Mouse (Mus musculus): ENCODE results near the gene Wfs1. TPM values are rescaled to one million over a fixed set of nuclear protein-coding genes. Genes with fewer than 3 reads are reported as not detected.

Gene Wfs1
- 7.4 and 9.6 TPM in 2 replicates for polyA plus RNA-seq (2014; fragmentation: Nextera tagmentation; extraction: Ambion mirVana)

- Histone ChIP-seq H3K27ac (ENCODE audit: low read depth, low read length) (no peak within 1 kb of the TSS), H3K27me3 (ENCODE audit: control insufficient read depth, insufficient read depth, low read length) (no peaks in the 10 kb centered on the region), H3K4me3 (ENCODE audit: low read depth, low read length) (peak within 1 kb of the TSS; percentile 67), H3K36me3 (ENCODE audit: control insufficient read depth, insufficient read depth, low read length) (no peaks in the 10 kb centered on the region), H3K9ac (replicated peaks; ENCODE audit: low read depth, low read length) (peak within 1 kb of the TSS; percentile 63), H3K4me1 (ENCODE audit: control insufficient read depth, insufficient read depth, low read length) (no peaks in the 10 kb centered on the region), H3K4me2 (ENCODE audit: low read depth, low read length) (peak within 1 kb of the TSS; percentile 96), H3K9me3 (ENCODE audit: control insufficient read depth, low read length) (no peaks in the 10 kb centered on the region)
- ATAC-seq (ENCODE audit: low read depth) = peak; percentile 99
- under 1% methylated on average over 56 of the region's 60 CpGs for WGBS
These were observed at the start of gene Wfs1 for GRCm38 (mm10) chr5:36988781-36989624. Gene Wfs1, minus strand, starts transcription at chr5:36989205.

- Histone ChIP-seq H3K4me1 (ENCODE audit: control insufficient read depth, insufficient read depth, low read length) (no peaks in the 10 kb centered on the region), H3K4me3 (ENCODE audit: low read depth, low read length) (no peak overlapping the region), H3K9me3 (ENCODE audit: control insufficient read depth, low read length) (no peaks in the 10 kb centered on the region), H3K4me2 (ENCODE audit: low read depth, low read length) (no peak overlapping the region), H3K27me3 (ENCODE audit: control insufficient read depth, insufficient read depth, low read length) (no peaks in the 10 kb centered on the region), H3K9ac (replicated peaks; ENCODE audit: low read depth, low read length) (no peak overlapping the region), H3K36me3 (ENCODE audit: control insufficient read depth, insufficient read depth, low read length) (no peaks in the 10 kb centered on the region), H3K27ac (ENCODE audit: low read depth, low read length) (no peak overlapping the region)
- 73% methylated on average over 3 of the region's 3 CpGs for WGBS
- no peak for ATAC-seq (ENCODE audit: low read depth)
These were observed 47.9 kb upstream of the Wfs1 start for GRCm38 (mm10) chr5:37036884-37037283.

- no peak overlapping the region for H3K27ac ChIP-seq (ENCODE audit: low read depth, low read length)
- no peaks in the 10 kb centered on the region for H3K9me3 ChIP-seq (ENCODE audit: control insufficient read depth, low read length)
- no peak overlapping the region for H3K4me3 ChIP-seq (ENCODE audit: low read depth, low read length)
- H3K4me1 ChIP-seq (ENCODE audit: control insufficient read depth, insufficient read depth, low read length) = no peaks in the 10 kb centered on the region
- WGBS = 82% methylated on average over 6 of the region's 6 CpGs
- ATAC-seq (ENCODE audit: low read depth) = no peak
- no peak overlapping the region for H3K9ac ChIP-seq (replicated peaks; ENCODE audit: low read depth, low read length)
- H3K27me3 ChIP-seq (ENCODE audit: control insufficient read depth, insufficient read depth, low read length) = 0 out of 2 replicates have a peak, but pooled peaks cover 3% of the 10 kb centered on the region
- no peaks in the 10 kb centered on the region for H3K36me3 ChIP-seq (ENCODE audit: control insufficient read depth, insufficient read depth, low read length)
- H3K4me2 ChIP-seq (ENCODE audit: low read depth, low read length) = no peak overlapping the region
These were observed 46.9 kb upstream of the Wfs1 start for GRCm38 (mm10) chr5:37035896-37036295.

GRCm38 (mm10) chr5:37035192-37035591 lies 46.2 kb upstream of the Wfs1 start:
- WGBS = 63% methylated on average over 6 of the region's 6 CpGs
- no peak overlapping the region for H3K27ac ChIP-seq (ENCODE audit: low read depth, low read length)
- H3K4me1 ChIP-seq (ENCODE audit: control insufficient read depth, insufficient read depth, low read length) = no peaks in the 10 kb centered on the region

GRCm38 (mm10) chr5:37030753-37031152 lies 41.7 kb upstream of the Wfs1 start:
- Histone ChIP-seq H3K9me3 (ENCODE audit: control insufficient read depth, low read length) (no peaks in the 10 kb centered on the region), H3K36me3 (ENCODE audit: control insufficient read depth, insufficient read depth, low read length) (no peaks in the 10 kb centered on the region), H3K27me3 (ENCODE audit: control insufficient read depth, insufficient read depth, low read length) (peaks cover 9% of the 10 kb centered on the region; the same call in 1 of the 2 replicates), H3K27ac (ENCODE audit: low read depth, low read length) (no peak overlapping the region), H3K4me1 (ENCODE audit: control insufficient read depth, insufficient read depth, low read length) (no peaks in the 10 kb centered on the region), H3K4me3 (ENCODE audit: low read depth, low read length) (no peak overlapping the region), H3K4me2 (ENCODE audit: low read depth, low read length) (0 out of 2 replicates have a peak overlapping the region, but pooled peaks have one; percentile 4), H3K9ac (replicated peaks; ENCODE audit: low read depth, low read length) (no peak overlapping the region)
- 55% methylated on average over 9 of the region's 9 CpGs for WGBS
- no peak for ATAC-seq (ENCODE audit: low read depth)

More at GRCm38 (mm10) chr5:37035192-37035591, 46.2 kb upstream of the Wfs1 start:
- Histone ChIP-seq H3K9me3 (ENCODE audit: control insufficient read depth, low read length) (no peaks in the 10 kb centered on the region), H3K36me3 (ENCODE audit: control insufficient read depth, insufficient read depth, low read length) (no peaks in the 10 kb centered on the region), H3K4me2 (ENCODE audit: low read depth, low read length) (no peak overlapping the region), H3K4me3 (ENCODE audit: low read depth, low read length) (no peak overlapping the region), H3K9ac (replicated peaks; ENCODE audit: low read depth, low read length) (no peak overlapping the region), H3K27me3 (ENCODE audit: control insufficient read depth, insufficient read depth, low read length) (0 out of 2 replicates have a peak, but pooled peaks cover 4% of the 10 kb centered on the region)
- peak; percentile 44; the same call in 1 of the 2 replicates for ATAC-seq (ENCODE audit: low read depth)

GRCm38 (mm10) chr5:37029326-37029905 lies 40.4 kb upstream of the Wfs1 start:
- H3K36me3 ChIP-seq (ENCODE audit: control insufficient read depth, insufficient read depth, low read length) = no peaks in the 10 kb centered on the region
- peak overlapping the region; percentile 90 for H3K4me2 ChIP-seq (ENCODE audit: low read depth, low read length)
- H3K4me1 ChIP-seq (ENCODE audit: control insufficient read depth, insufficient read depth, low read length) = no peaks in the 10 kb centered on the region
- H3K27ac ChIP-seq (ENCODE audit: low read depth, low read length) = peak overlapping the region; percentile 28; the same call in 1 of the 2 replicates
- peak; percentile 3; the same call in 1 of the 2 replicates for ATAC-seq (ENCODE audit: low read depth)
- no peaks in the 10 kb centered on the region for H3K9me3 ChIP-seq (ENCODE audit: control insufficient read depth, low read length)
- 2% methylated on average over 17 of the region's 17 CpGs for WGBS
- H3K27me3 ChIP-seq (ENCODE audit: control insufficient read depth, insufficient read depth, low read length) = peaks cover 9% of the 10 kb centered on the region; the same call in 1 of the 2 replicates
- H3K4me3 ChIP-seq (ENCODE audit: low read depth, low read length) = peak overlapping the region; percentile 72
- H3K9ac ChIP-seq (replicated peaks; ENCODE audit: low read depth, low read length) = peak overlapping the region; percentile 66

- H3K27me3 ChIP-seq (ENCODE audit: control insufficient read depth, insufficient read depth, low read length) = peaks cover 9% of the 10 kb centered on the region; the same call in 1 of the 2 replicates
- no peaks in the 10 kb centered on the region for H3K9me3 ChIP-seq (ENCODE audit: control insufficient read depth, low read length)
- H3K4me3 ChIP-seq (ENCODE audit: low read depth, low read length) = peak overlapping the region; percentile 72
- WGBS = under 1% methylated on average over 70 of the region's 72 CpGs
- peak overlapping the region; percentile 63 for H3K27ac ChIP-seq (ENCODE audit: low read depth, low read length)
- no peaks in the 10 kb centered on the region for H3K36me3 ChIP-seq (ENCODE audit: control insufficient read depth, insufficient read depth, low read length)
- peak overlapping the region; percentile 90 for H3K4me2 ChIP-seq (ENCODE audit: low read depth, low read length)
- H3K4me1 ChIP-seq (ENCODE audit: control insufficient read depth, insufficient read depth, low read length) = no peaks in the 10 kb centered on the region
- peak overlapping the region; percentile 66 for H3K9ac ChIP-seq (replicated peaks; ENCODE audit: low read depth, low read length)
- peak; percentile 85 for ATAC-seq (ENCODE audit: low read depth)
These were observed 39.7 kb upstream of the Wfs1 start for GRCm38 (mm10) chr5:37028486-37029311.

GRCm38 (mm10) chr5:37028104-37028485 lies 39.1 kb upstream of the Wfs1 start:
- no peaks in the 10 kb centered on the region for H3K36me3 ChIP-seq (ENCODE audit: control insufficient read depth, insufficient read depth, low read length)
- peak; percentile 89 for ATAC-seq (ENCODE audit: low read depth)
- under 1% methylated on average over 26 of the region's 37 CpGs for WGBS
- no peaks in the 10 kb centered on the region for H3K4me1 ChIP-seq (ENCODE audit: control insufficient read depth, insufficient read depth, low read length)
- H3K9me3 ChIP-seq (ENCODE audit: control insufficient read depth, low read length) = no peaks in the 10 kb centered on the region
- H3K27ac ChIP-seq (ENCODE audit: low read depth, low read length) = peak overlapping the region; percentile 63
- peak overlapping the region; percentile 90 for H3K4me2 ChIP-seq (ENCODE audit: low read depth, low read length)
- H3K9ac ChIP-seq (replicated peaks; ENCODE audit: low read depth, low read length) = peak overlapping the region; percentile 66
- H3K4me3 ChIP-seq (ENCODE audit: low read depth, low read length) = peak overlapping the region; percentile 72
- H3K27me3 ChIP-seq (ENCODE audit: control insufficient read depth, insufficient read depth, low read length) = peaks cover 9% of the 10 kb centered on the region; the same call in 1 of the 2 replicates

Measured in neural tube, embryonic 14.5 days (tissue).